Mouse (Mus musculus): ENCODE measurements around the gene Tmem132c. TPM values are rescaled to one million over a fixed set of nuclear protein-coding genes. Genes with fewer than 3 reads are reported as not detected.

Gene Tmem132c
- total and polyA plus RNA-seq, 3 experiments, result 0.14 to 0.43 TPM; not detected in 1

- Histone ChIP-seq H3K4me3 (no peak overlapping the region), H3K79me2 (replicated peaks; ENCODE audit: control insufficient read depth, insufficient read depth, low read length) (no peaks in the 10 kb centered on the region), H3K9ac (ENCODE audit: low read depth, low read length) (no peak overlapping the region), H3K27me3 (ENCODE audit: control insufficient read depth, insufficient read depth, low read length) (no peaks in the 10 kb centered on the region), H3K36me3 (ENCODE audit: control insufficient read depth, insufficient read depth, low read length) (no peaks in the 10 kb centered on the region), H3K27ac (no peak overlapping the region), H3K4me1 (ENCODE audit: control insufficient read depth, insufficient read depth, low read length) (no peaks in the 10 kb centered on the region)
- 57% methylated on average over 2 of the region's 2 CpGs for WGBS
- no peak for DNase-seq
- TF ChIP-seq POLR2A (IDR thresholded peaks at IDR 0.05; ENCODE audit: insufficient read depth, low read depth, low read length), result no peak
- no peak for TF ChIP-seq EP300 (IDR thresholded peaks at IDR 0.05; ENCODE audit: insufficient read depth, low read depth, low read length)
- no peak for TF ChIP-seq CTCF (IDR thresholded peaks at IDR 0.05)
- intact Hi-C loops (cut with DNase I), result no loop called here
Observed at GRCm38 (mm10) chr5:127548136-127548535, 306.5 kb downstream of the Tmem132c start.

DNA sequence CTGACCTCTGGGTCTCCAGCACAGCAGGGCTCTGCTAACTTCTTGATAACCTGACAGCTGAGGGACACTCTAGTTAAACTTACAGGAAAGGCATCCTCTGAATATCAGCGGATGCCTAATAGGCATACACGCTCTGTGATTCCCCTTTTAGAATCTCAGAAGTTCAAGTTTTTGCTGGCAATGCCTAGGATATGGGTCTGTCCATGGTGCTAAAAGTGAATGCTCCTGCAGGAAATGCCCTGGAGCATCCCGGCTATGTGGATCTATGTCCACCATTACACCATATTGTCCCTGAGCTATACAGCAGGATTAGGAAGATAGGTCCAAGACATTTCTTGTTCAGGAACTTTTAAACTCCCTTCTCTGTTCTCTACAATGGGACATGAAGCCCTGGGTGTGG, 319.5 kb downstream of the Tmem132c start:
- Histone ChIP-seq H3K9ac (ENCODE audit: low read depth, low read length) (no peak overlapping the region), H3K79me2 (replicated peaks; ENCODE audit: control insufficient read depth, insufficient read depth, low read length) (no peaks in the 10 kb centered on the region), H3K27me3 (ENCODE audit: control insufficient read depth, insufficient read depth, low read length) (no peaks in the 10 kb centered on the region), H3K4me3 (no peak overlapping the region), H3K4me1 (ENCODE audit: control insufficient read depth, insufficient read depth, low read length) (no peaks in the 10 kb centered on the region), H3K36me3 (ENCODE audit: control insufficient read depth, insufficient read depth, low read length) (no peaks in the 10 kb centered on the region), H3K27ac (no peak overlapping the region)
- WGBS, result 65% methylated on average over 3 of the region's 3 CpGs
- intact Hi-C loops (cut with DNase I), result no loop called here
- no peak for DNase-seq
- TF ChIP-seq POLR2A (IDR thresholded peaks at IDR 0.05; ENCODE audit: insufficient read depth, low read depth, low read length), result no peak
- no peak for TF ChIP-seq CTCF (IDR thresholded peaks at IDR 0.05)
- TF ChIP-seq EP300 (IDR thresholded peaks at IDR 0.05; ENCODE audit: insufficient read depth, low read depth, low read length), result no peak

GRCm38 (mm10) chr5:127567165-127567741, 325.6 kb downstream of the Tmem132c start:
- Histone ChIP-seq H3K27me3 (ENCODE audit: control insufficient read depth, insufficient read depth, low read length) (no peaks in the 10 kb centered on the region), H3K27ac (no peak overlapping the region), H3K9ac (ENCODE audit: low read depth, low read length) (no peak overlapping the region), H3K4me3 (no peak overlapping the region), H3K79me2 (replicated peaks; ENCODE audit: control insufficient read depth, insufficient read depth, low read length) (no peaks in the 10 kb centered on the region), H3K36me3 (ENCODE audit: control insufficient read depth, insufficient read depth, low read length) (no peaks in the 10 kb centered on the region), H3K4me1 (ENCODE audit: control insufficient read depth, insufficient read depth, low read length) (no peaks in the 10 kb centered on the region)
- TF ChIP-seq CTCF (IDR thresholded peaks at IDR 0.05), result no peak
- TF ChIP-seq EP300 (IDR thresholded peaks at IDR 0.05; ENCODE audit: insufficient read depth, low read depth, low read length), result no peak
- no peak for TF ChIP-seq POLR2A (IDR thresholded peaks at IDR 0.05; ENCODE audit: insufficient read depth, low read depth, low read length)
- 76% methylated on average over 6 of the region's 6 CpGs for WGBS
- no peak for DNase-seq
- intact Hi-C loops (cut with DNase I), result no loop called here

- Histone ChIP-seq H3K4me3 (no peak overlapping the region), H3K36me3 (ENCODE audit: control insufficient read depth, insufficient read depth, low read length) (no peaks in the 10 kb centered on the region), H3K9ac (ENCODE audit: low read depth, low read length) (no peak overlapping the region), H3K4me1 (ENCODE audit: control insufficient read depth, insufficient read depth, low read length) (no peaks in the 10 kb centered on the region), H3K27me3 (ENCODE audit: control insufficient read depth, insufficient read depth, low read length) (no peaks in the 10 kb centered on the region), H3K27ac (no peak overlapping the region), H3K79me2 (replicated peaks; ENCODE audit: control insufficient read depth, insufficient read depth, low read length) (no peaks in the 10 kb centered on the region)
- 52% methylated on average over 8 of the region's 8 CpGs for WGBS
- no peak for DNase-seq
- TF ChIP-seq EP300 (IDR thresholded peaks at IDR 0.05; ENCODE audit: insufficient read depth, low read depth, low read length) (no peak), POLR2A (IDR thresholded peaks at IDR 0.05; ENCODE audit: insufficient read depth, low read depth, low read length) (no peak), CTCF (IDR thresholded peaks at IDR 0.05) (peak; percentile 42)
- intact Hi-C loops (cut with DNase I), result no loop called here
Observed at GRCm38 (mm10) chr5:127577419-127577818, 335.8 kb downstream of the Tmem132c start.

DNA sequence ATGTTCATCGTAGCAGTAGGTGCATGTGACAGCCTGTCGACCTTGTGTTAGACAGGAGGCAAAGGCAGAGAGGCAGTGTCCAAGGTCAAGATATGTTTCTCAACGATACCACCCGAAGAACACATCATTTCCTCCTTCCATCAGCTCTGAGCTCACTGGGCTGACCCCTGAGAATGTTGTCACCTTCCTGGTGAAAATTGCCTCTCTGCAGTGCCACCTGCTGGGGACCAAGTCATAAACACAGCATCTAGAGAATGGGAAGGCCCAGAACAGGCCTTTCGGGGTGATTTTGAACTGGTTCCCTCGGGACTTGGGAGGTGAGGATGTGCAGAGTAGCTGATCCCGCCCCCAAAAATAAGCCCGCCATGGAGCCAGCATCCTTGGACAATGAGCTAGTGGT, 342.1 kb downstream of the Tmem132c start:
- Histone ChIP-seq H3K27me3 (ENCODE audit: control insufficient read depth, insufficient read depth, low read length) (no peaks in the 10 kb centered on the region), H3K36me3 (ENCODE audit: control insufficient read depth, insufficient read depth, low read length) (no peaks in the 10 kb centered on the region), H3K27ac (no peak overlapping the region), H3K79me2 (replicated peaks; ENCODE audit: control insufficient read depth, insufficient read depth, low read length) (no peaks in the 10 kb centered on the region), H3K9ac (ENCODE audit: low read depth, low read length) (no peak overlapping the region), H3K4me3 (no peak overlapping the region), H3K4me1 (ENCODE audit: control insufficient read depth, insufficient read depth, low read length) (no peaks in the 10 kb centered on the region)
- TF ChIP-seq EP300 (IDR thresholded peaks at IDR 0.05; ENCODE audit: insufficient read depth, low read depth, low read length) (no peak), POLR2A (IDR thresholded peaks at IDR 0.05; ENCODE audit: insufficient read depth, low read depth, low read length) (no peak), CTCF (IDR thresholded peaks at IDR 0.05) (peak; percentile 31)
- no peak for DNase-seq
- WGBS, result 73% methylated on average over 8 of the region's 8 CpGs
- intact Hi-C loops (cut with DNase I), result no loop called here

DNA sequence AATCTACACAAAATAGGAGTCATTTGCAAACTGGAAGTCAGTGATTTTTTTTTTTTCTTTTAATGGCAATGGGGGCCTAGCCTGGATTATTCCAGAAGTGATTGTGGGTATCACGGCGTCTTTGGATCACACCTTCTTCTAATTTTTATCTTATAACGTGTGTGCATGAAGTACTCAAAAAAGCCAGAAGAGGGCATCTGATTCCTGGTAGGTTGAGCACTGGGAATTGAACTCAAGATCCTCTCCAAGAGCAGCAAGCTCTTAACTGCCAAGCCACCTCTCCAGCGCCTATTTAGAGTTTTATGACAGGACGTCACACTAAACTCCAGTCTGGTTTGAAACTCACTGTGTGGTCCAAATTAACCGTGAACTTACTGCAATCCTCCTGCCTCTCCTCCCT, 346.2 kb downstream of the Tmem132c start:
- Histone ChIP-seq H3K27me3 (ENCODE audit: control insufficient read depth, insufficient read depth, low read length) (no peaks in the 10 kb centered on the region), H3K4me1 (ENCODE audit: control insufficient read depth, insufficient read depth, low read length) (no peaks in the 10 kb centered on the region), H3K4me3 (no peak overlapping the region), H3K79me2 (replicated peaks; ENCODE audit: control insufficient read depth, insufficient read depth, low read length) (no peaks in the 10 kb centered on the region), H3K27ac (no peak overlapping the region), H3K9ac (ENCODE audit: low read depth, low read length) (no peak overlapping the region), H3K36me3 (ENCODE audit: control insufficient read depth, insufficient read depth, low read length) (no peaks in the 10 kb centered on the region)
- TF ChIP-seq EP300 (IDR thresholded peaks at IDR 0.05; ENCODE audit: insufficient read depth, low read depth, low read length), result no peak
- peak; percentile 40 for TF ChIP-seq CTCF (IDR thresholded peaks at IDR 0.05)
- no peak for TF ChIP-seq POLR2A (IDR thresholded peaks at IDR 0.05; ENCODE audit: insufficient read depth, low read depth, low read length)
- DNase-seq, result no peak
- 61% methylated on average over 6 of the region's 6 CpGs for WGBS
- intact Hi-C loops (cut with DNase I), result no loop called here

Measured in heart, adult 2 months (tissue).